Mouse (Mus musculus) CD4-positive, CD25-positive, alpha-beta regulatory T cell, adult 2 months (primary cell): ENCODE measurements around the gene Ank3.

Experiments used
- DNase-seq: peaks from one replicate; pipeline ENCODE4 v3.0.0-alpha.2; 2012; ENCODE audit warnings: low read depth, low spot score

The Ank3 gene

DNA sequence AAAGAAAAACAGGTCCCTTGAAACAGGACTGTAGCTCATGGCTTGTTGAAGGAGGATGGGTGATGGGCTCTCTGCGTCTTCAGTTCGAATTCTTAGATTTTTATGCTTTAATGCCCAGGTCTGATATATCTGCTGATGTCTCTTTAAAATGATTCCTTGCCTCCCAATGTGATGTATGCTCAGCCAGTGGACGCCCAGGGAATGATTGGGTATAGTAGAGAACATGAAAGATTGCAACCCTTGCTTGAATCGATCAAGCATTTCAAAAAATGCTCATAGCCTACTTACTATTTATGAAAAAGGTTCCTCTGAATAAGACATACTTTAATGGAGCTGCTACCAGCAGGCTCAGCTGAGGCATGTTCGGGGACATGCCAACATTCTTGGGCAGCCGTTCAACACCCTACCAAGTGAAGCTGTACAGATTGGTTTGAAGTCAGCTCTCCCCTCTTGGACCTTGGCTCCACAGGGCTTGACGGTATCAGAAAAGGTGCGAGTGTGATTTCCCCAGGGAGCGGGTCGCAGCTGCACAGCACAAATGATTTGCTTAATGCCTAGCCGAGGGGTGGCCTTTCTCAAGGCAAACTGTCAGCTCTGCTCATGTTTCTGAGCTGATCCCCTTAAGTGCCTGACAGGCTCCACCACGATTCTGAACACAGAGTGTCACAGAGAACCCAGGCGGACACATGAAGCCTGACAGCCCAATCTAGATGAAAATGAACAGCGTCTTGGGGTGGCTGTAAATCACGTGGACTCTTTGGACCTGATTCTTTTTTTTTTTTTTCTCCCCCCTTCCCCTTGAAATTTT is 136.8 kb downstream of the Ank3 start:
- DNase-seq: no peak

DNA sequence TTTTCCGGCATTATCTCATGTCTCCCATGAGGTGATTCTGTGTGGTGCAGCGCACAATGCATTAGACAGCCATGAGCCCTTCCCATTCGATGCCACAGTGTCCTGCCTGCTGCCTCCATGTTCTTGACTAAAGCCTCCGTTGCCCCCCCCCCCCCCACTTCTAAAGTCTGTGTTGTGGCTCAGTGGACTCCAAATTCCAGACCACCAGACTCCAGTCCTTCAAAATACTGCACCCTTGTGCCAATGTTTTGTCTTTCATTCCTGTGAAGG is 137.3 kb downstream of the Ank3 start:
- no peak for DNase-seq

DNA sequence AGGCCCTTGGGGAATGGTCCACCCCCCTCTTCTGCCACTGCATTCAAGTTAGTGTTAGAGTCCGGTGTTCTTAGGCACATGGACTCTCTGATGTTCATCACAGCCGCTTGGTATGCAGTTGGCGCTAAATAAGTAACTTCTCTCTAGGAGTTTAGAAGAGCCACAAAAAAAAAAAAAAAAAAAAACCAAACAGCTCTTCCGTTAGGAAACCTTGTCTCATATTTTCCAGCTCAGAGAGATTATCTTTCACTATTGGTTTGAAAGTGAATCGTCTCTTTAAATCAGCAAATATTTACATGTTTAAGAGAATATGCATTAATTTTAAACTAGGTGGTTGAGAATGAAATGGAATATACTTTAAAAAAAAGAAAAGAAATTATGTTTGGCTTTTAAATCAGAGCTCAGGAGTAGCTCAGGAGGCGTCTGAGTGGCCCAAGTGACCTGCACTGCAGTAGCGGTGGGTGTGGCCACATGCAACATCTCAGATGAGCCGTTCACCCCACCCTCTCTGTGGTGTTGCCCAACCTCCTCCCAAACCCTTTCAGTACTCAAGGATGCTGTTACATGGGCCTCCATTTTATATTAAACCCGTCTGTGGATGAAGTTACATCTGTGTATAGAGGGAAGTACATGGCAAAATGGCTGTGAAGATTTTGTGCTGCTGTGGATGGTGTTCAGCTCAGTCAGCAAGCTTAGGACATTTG is 138.0 kb downstream of the Ank3 start:
- no peak for DNase-seq

- no peak for DNase-seq
These were observed 139.7 kb downstream of the Ank3 start for GRCm38 (mm10) chr10:69538236-69538635.

DNA sequence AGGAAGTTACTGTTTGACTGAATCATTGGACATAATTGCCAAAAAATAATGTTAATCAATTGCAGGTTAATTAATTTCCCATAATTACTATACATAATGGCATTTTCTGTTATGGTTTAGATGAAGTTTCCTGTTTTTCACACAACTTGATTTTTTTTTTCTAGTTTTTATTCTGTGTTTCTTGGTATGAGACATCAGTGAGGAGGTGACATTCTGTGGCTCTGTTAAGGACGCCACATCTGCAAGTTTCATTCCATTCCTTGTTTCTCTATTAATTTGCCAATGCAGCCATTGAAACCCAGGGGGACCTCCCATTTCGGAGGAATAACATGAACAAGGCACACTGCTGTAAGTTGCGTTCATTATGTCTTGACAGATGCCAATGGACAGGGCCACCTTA is 143.9 kb downstream of the Ank3 start:
- no peak for DNase-seq

- DNase-seq: no peak
These were observed 145.5 kb downstream of the Ank3 start for GRCm38 (mm10) chr10:69543876-69544620.

GRCm38 (mm10) chr10:69544653-69545052 is 146.1 kb downstream of the Ank3 start:
- DNase-seq: no peak

DNA sequence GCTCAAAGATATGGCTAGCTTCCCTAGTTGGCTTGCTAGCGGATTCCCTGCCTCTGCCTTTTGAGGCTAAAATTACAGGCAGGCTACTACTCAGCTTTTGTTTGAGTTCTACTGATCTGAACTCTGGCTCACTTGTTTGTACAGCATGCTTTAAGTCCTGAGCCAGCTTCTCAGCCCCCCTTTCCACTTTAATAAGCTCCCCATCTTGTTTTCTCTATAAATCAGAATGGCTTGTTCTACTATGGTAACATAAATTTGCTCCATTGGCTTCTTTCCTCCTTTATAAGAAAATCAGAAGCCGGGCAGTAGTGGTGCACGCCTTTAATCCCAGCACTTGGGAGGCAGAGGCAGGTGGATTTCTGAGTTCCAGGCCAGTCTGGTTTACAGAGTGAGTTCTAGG is 147.4 kb downstream of the Ank3 start:
- DNase-seq: no peak

GRCm38 (mm10) chr10:69546643-69547042 is 148.1 kb downstream of the Ank3 start:
- DNase-seq: no peak

DNA sequence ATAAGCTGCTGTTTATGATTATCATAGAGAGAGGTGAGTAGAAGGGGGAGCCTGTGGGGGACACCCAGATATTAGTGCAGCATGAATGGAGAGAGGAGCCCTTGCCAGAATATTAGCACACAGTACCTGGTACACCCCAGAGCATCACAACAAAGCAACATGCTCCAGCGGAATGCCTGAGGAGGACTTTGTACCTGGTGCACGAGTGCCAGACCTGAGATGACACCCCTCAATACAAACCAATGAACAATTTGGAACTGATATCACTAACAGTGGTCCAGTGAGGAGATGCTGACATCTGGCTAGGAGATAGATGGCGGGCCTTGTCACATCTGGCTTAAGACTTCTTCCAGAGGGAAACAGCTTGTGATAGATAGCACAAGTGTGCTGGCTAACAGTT is 150.2 kb downstream of the Ank3 start:
- no peak for DNase-seq

DNA sequence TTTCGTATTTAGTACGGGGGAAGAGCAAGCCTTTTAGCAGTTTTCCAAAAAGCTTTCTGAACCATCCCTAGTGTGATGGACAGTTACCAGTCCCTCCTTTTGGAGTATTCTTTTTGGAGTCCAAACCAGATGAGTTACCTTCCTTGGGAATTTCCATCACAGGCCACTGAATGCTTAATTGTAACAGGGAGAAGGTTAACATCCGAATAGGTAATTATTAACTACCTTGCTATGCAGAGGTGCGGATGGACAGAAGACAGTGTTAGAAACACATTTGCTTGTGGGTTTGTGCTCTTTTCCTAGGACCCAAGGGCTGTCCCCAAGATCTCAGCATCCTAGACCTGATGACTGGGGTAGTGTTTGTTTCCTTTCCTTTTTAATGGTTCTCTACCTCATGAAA is 150.6 kb downstream of the Ank3 start:
- DNase-seq: no peak

- no peak for DNase-seq
These were observed 152.3 kb downstream of the Ank3 start for GRCm38 (mm10) chr10:69550824-69551223.

DNA sequence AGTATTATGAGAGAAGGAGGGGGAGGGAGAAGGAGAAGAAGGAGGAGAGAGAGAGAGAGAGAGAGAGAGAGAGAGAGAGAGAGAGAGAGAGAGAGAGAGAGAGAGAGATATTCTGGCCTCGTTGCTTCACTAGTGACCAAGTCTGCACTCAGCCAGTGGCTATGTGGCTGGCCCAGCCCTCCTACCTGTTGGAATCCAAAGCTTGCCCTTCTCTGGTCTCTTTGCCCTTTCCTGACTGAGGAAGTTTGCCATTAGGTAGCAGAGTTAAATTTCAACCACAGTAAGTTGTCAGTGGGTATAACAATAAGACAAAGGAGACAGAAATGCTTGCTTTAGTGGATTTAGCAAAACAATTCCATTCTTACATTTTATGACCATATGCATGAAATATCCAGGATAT is 154.5 kb downstream of the Ank3 start:
- no peak for DNase-seq

GRCm38 (mm10) chr10:69555592-69555991 is 157.0 kb downstream of the Ank3 start:
- DNase-seq: no peak

- DNase-seq: peak; percentile 26
These were observed 157.7 kb downstream of the Ank3 start for GRCm38 (mm10) chr10:69556278-69556677.

DNA sequence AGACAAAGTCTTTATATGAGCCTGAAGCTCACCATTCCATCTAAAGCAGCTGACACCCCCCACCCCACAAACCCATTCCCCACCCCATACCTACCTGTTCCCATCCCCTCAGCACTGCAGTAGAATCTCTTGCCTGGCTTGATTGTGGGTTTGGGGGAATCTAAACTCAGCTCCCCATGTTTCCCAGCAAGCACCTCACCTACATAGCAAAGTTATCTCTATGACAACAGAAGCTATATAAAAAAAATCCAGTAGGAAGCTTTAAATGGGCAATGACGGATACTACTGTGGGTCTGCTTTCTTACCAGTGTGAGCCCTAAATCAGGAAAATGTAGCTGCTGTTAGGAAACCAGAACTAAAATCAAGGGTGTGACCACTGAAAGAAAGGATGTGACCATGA is 161.7 kb downstream of the Ank3 start:
- DNase-seq: no peak

- no peak for DNase-seq
These were observed 164.4 kb downstream of the Ank3 start for GRCm38 (mm10) chr10:69562931-69563330.

- no peak for DNase-seq
These were observed 166.5 kb downstream of the Ank3 start for GRCm38 (mm10) chr10:69565052-69565451.

GRCm38 (mm10) chr10:69568976-69569375 is 170.4 kb downstream of the Ank3 start:
- no peak for DNase-seq

- DNase-seq: no peak
These were observed 171.2 kb downstream of the Ank3 start for GRCm38 (mm10) chr10:69569740-69570139.

DNA sequence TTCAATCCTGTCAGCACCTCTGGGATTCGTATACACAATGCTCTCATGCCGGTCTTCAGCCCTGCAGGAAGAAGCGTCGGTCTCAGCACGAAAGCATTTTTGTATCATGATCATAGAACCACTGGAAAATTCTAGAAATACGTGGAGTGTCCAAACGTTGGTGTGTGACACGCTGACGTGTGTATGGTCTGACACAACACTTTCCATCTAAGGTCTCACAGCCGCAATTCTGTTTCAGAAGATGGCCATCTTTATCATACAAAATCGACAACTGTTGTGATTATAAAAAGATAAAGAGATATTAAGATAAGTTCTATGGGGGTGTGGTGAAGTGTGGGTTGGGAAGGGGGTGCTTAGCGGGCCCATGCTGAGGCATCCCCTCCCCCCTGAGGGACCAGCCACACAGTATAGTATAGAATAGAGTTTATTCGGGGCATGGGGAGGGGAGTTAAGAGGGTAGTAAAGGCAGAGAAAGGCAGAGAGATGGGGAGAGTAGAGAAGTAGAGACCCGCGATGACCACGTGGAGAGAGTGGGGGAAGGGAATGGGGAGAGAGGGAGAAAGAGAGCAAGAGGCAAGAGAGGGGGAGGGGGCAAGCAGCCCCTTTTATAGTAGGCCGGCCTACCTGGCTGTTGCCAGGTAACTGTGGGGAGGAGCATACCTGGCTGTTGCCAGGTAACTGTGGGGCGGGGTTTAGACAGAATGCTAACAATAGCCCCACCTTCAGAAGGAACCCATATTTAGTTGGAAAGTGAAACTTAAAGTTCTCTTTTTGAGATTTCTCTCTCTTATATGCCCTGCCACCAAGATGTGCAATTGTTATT is 172.1 kb downstream of the Ank3 start:
- DNase-seq: peak; percentile 36

- peak; percentile 38 for DNase-seq
These were observed 172.8 kb downstream of the Ank3 start for GRCm38 (mm10) chr10:69571422-69571821.
